Mouse (Mus musculus) heart, postnatal 25 days (tissue): Measurements from ENCODE around the gene Fam129c. TPM values are rescaled to one million over a fixed set of nuclear protein-coding genes. Genes with fewer than 3 reads are reported as not detected.

ENCODE experiments used
- DNase-seq: peaks from one replicate; pipeline ENCODE4 v3.0.0; 2022; ENCODE audit warnings: low spot score
- intact Hi-C: fragments of 180-260 bp; cut with DNase I; formaldehyde crosslinking; loops from one replicate; pipeline ENCODE4 v1.15.1; 2025
- microRNA-seq: library from miRNA; unstranded; fragments of <30 nt; microRNA quantifications from one replicate; pipeline ENCODE4 v1.2.0, GENCODE M21; 2022
- total RNA-seq, 2 experiments: library from RNA; stranded (reverse); gene quantifications; 2 replicates each; pipeline ENCODE4 v1.2.3; 2021

Fam129c gene
- total RNA-seq, 2 experiments from 2014 or later: 0.81 to 1.5 TPM

- no peak for DNase-seq
- intact Hi-C loops: loop anchor here (2.0 to 5.0 kb wide), 2 partner anchors 37 to 71 kb away; partner anchors contain the start of gene Fam129c
Measured at GRCm38 (mm10) chr8:71633981-71634667, 36.7 kb downstream of the Fam129c start.

GRCm38 (mm10) chr8:71637149-71638095 lies 40.0 kb downstream of the Fam129c start:
- intact Hi-C loops: no loop called here

GRCm38 (mm10) chr8:71638321-71638720 lies 40.9 kb downstream of the Fam129c start:
- DNase-seq: no peak
- intact Hi-C loops: no loop called here

More at GRCm38 (mm10) chr8:71637149-71638095, 40.0 kb downstream of the Fam129c start:
- DNase-seq: no peak

- intact Hi-C loops: no loop called here
- DNase-seq: no peak
Measured at GRCm38 (mm10) chr8:71639318-71639717, 41.9 kb downstream of the Fam129c start.

GRCm38 (mm10) chr8:71645510-71645909 lies 48.1 kb downstream of the Fam129c start:
- DNase-seq: no peak
- intact Hi-C loops: no loop called here

- DNase-seq: no peak
- intact Hi-C loops: no loop called here
Measured at GRCm38 (mm10) chr8:71654600-71654999, 57.2 kb downstream of the Fam129c start.

Small RNAs within 50 kb of the gene (microRNA-seq; reads per million reads assigned to microRNA genes)
- gene Mir6769b: not detected

Other genes with a start within 250 kb of the Fam129c start
- 100 to 1,000 TPM; 116 to 128 TPM for gene Use1, start 230.8 kb upstream of the Fam129c start, total RNA-seq
- gene Ocel1, start 226.3 kb upstream of the Fam129c start, total RNA-seq: 10 to 100 TPM; 13.2 to 14.3 TPM
- 10 to 100 TPM; 56.3 to 56.6 TPM for gene Nr2f6, start 215.7 kb upstream of the Fam129c start, total RNA-seq
- 10 to 100 TPM; 24.5 to 32.5 TPM for gene Ushbp1, start 201.8 kb upstream of the Fam129c start, total RNA-seq
- gene Babam1, start 200.8 kb upstream of the Fam129c start, total RNA-seq: 10 to 100 TPM; 67.0 to 69.5 TPM
- gene Ankle1, start 191.6 kb upstream of the Fam129c start, total RNA-seq: under 1 TPM; 0.18 to 0.36 TPM
- 10 to 100 TPM; 32.4 to 32.6 TPM for gene Abhd8, start 134.0 kb upstream of the Fam129c start, total RNA-seq
- gene Mrpl34, start 132.7 kb upstream of the Fam129c start, total RNA-seq: 100 to 1,000 TPM; 136 to 142 TPM
- gene Dda1, start 128.4 kb upstream of the Fam129c start, total RNA-seq: 10 to 100 TPM; 29.1 to 29.9 TPM
- 10 to 100 TPM; 17.0 to 18.2 TPM for gene Ano8, start 111.7 kb upstream of the Fam129c start, total RNA-seq
- 10 to 100 TPM; 18.5 to 19.4 TPM for gene Gtpbp3, start 109.5 kb upstream of the Fam129c start, total RNA-seq
- 10 to 100 TPM; 26.6 to 35.3 TPM for gene Plvap, start 85.9 kb upstream of the Fam129c start, total RNA-seq
- gene Ccdc194, start 71.9 kb upstream of the Fam129c start, total RNA-seq: under 1 TPM in 1 of 2 experiments, not detected in 1; 0.14 TPM
- 10 to 100 TPM; 17.4 to 22.8 TPM for gene Bst2, start 60.2 kb upstream of the Fam129c start, total RNA-seq
- gene Mvb12a, start 54.7 kb upstream of the Fam129c start, total RNA-seq: 10 to 100 TPM; 27.0 to 31.1 TPM
- under 1 TPM; 0.31 to 0.36 TPM for gene Tmem221, start 38.8 kb upstream of the Fam129c start, total RNA-seq
- gene Nxnl1, start 31.0 kb upstream of the Fam129c start, total RNA-seq: under 1 TPM; 0.14 to 0.31 TPM
- 100 to 1,000 TPM; 140 to 143 TPM for gene Slc27a1, start 28.8 kb upstream of the Fam129c start, total RNA-seq
- 10 to 100 TPM; 68.1 to 75.9 TPM for gene Pgls, start 5.5 kb upstream of the Fam129c start, total RNA-seq
- 10 to 100 TPM; 41.3 to 43.1 TPM for gene Colgalt1, start 13.3 kb downstream of the Fam129c start, total RNA-seq
- gene Unc13a, start 74.1 kb downstream of the Fam129c start, total RNA-seq: under 1 TPM; 0.73 to 0.83 TPM
- gene Jak3, start 78.6 kb downstream of the Fam129c start, total RNA-seq: 1 to 10 TPM; 7.8 to 8.5 TPM
- gene Insl3, start 91.6 kb downstream of the Fam129c start, total RNA-seq: 1 to 10 TPM; 4.0 to 4.8 TPM
- gene B3gnt3, start 104.1 kb downstream of the Fam129c start, total RNA-seq: 1 to 10 TPM; 5.5 to 8.0 TPM
- gene Fcho1, start 128.1 kb downstream of the Fam129c start, total RNA-seq: under 1 TPM; 0.59 to 0.83 TPM